Mouse (Mus musculus): Measurements from ENCODE around the gene Mmgt2. TPM values are rescaled to one million over a fixed set of nuclear protein-coding genes. Genes with fewer than 3 reads are reported as not detected.
A peak's percentile ranks its signal among the peaks of the same experiment; 100 is the strongest.

The Mmgt2 gene
- polyA plus RNA-seq, 1 experiment from 2014 or later: 21.6 TPM

DNA sequence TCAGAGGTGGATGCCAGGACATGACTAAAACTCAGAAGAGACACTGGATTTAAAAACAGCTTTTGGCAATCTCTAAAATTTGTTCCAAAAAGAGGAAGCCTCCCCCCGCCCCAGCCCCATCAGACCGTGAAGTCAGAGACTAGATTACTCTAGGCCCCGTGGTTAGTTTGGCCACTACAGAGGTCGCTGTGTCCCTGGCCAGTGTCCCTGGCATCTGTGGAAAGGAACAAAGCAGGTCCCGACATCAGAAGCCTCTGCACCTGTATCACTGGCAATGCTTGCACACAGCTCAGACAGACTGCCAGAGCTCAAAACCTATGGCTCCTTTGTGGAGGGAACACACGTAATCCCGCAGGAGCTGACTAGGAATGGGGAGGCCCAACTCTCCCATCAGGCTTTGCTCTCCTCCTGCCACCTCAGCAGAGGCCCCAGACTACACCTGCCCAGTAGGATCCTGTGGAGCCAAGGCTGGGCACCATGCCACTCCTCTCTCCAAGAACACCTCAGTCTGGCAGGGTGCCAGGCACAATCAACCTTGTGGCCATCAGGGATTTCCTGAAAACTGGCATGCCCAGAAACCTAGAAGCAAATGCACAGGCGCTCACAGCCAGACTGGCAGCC, 5.3 kb upstream of the Mmgt2 start:
- Histone ChIP-seq H3K9ac (replicated peaks; ENCODE audit: low read length) (no peak overlapping the region; the same call in 1 of the 2 replicates), H3K4me2 (ENCODE audit: low read length) (no peak overlapping the region), H3K4me1 (ENCODE audit: control insufficient read depth, insufficient read depth, low read length) (peaks cover 33% of the 10 kb centered on the region), H3K27ac (replicated peaks; ENCODE audit: low read depth, low read length) (0 out of 2 replicates have a peak overlapping the region, but pooled peaks have one; percentile 49), H3K36me3 (ENCODE audit: control insufficient read depth, insufficient read depth, low read length) (no peaks in the 10 kb centered on the region), H3K27me3 (ENCODE audit: control insufficient read depth, insufficient read depth, low read length) (no peaks in the 10 kb centered on the region), H3K9me3 (ENCODE audit: control insufficient read depth, low read length) (no peaks in the 10 kb centered on the region), H3K4me3 (replicated peaks; ENCODE audit: low read depth, low read length) (no peak overlapping the region)
- ATAC-seq (ENCODE audit: low FRiP score, low TSS enrichment) (no peak), DNase-seq (peak; percentile 53)
- 67% methylated on average over 8 of the region's 8 CpGs for WGBS

- 89% methylated on average over 10 of the region's 10 CpGs for WGBS
- ATAC-seq (ENCODE audit: low FRiP score, low TSS enrichment): no peak
Observed at GRCm38 (mm10) chr11:62643681-62644363, 4.6 kb upstream of the Mmgt2 start.

DNA sequence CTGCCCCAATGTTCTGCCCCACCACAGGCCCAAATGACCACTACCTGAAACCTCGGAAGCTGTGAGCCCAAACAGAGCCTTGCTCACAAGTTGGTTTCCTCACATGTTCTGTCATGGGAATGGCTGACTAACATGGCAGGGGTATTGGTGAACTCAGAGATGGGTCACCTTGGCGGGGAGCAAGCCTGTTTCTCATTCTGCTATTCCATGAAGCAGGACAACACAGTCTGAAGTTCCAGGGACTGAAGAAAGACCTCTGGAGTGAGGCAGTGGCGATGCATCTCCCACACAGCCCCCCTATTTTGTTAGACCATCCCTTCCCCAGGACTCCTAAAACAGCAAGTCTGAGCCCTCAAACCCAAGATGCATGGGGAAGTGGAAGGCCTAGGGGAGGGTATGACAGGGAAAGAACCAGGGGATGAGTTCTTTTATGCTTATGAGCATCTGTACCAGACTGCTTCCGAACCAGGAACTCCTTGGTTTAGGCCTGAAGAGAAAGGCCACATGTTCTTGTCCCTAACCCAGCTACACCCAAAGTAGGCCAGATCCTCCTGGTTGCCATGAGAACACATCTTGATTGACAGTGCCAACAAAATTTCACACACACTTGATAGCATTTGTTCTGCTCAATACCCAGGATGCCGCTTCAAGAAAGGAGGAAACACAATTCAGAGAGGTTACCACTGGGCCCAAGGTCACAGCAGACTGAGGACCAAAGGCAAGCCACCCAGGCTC, 3.7 kb upstream of the Mmgt2 start:
- no peak for DNase-seq
- no peaks in the 10 kb centered on the region for H3K9me3 ChIP-seq (ENCODE audit: control insufficient read depth, low read length)
- H3K4me3 ChIP-seq (replicated peaks; ENCODE audit: low read depth, low read length): no peak overlapping the region
- H3K36me3 ChIP-seq (ENCODE audit: control insufficient read depth, insufficient read depth, low read length): no peaks in the 10 kb centered on the region
- peaks cover 38% of the 10 kb centered on the region for H3K4me1 ChIP-seq (ENCODE audit: control insufficient read depth, insufficient read depth, low read length)
- H3K27ac ChIP-seq (replicated peaks; ENCODE audit: low read depth, low read length): no peak overlapping the region
- no peak overlapping the region for H3K4me2 ChIP-seq (ENCODE audit: low read length)
- ATAC-seq (ENCODE audit: low FRiP score, low TSS enrichment): no peak
- 71% methylated on average over 5 of the region's 5 CpGs for WGBS
- no peaks in the 10 kb centered on the region for H3K27me3 ChIP-seq (ENCODE audit: control insufficient read depth, insufficient read depth, low read length)
- no peak overlapping the region for H3K9ac ChIP-seq (replicated peaks; ENCODE audit: low read length)

More at GRCm38 (mm10) chr11:62643681-62644363, 4.6 kb upstream of the Mmgt2 start:
- no peak for DNase-seq
- Histone ChIP-seq H3K27ac (replicated peaks; ENCODE audit: low read depth, low read length) (peak overlapping the region; percentile 49; the same call in 1 of the 2 replicates), H3K9me3 (ENCODE audit: control insufficient read depth, low read length) (no peaks in the 10 kb centered on the region), H3K9ac (replicated peaks; ENCODE audit: low read length) (no peak overlapping the region), H3K27me3 (ENCODE audit: control insufficient read depth, insufficient read depth, low read length) (no peaks in the 10 kb centered on the region), H3K4me3 (replicated peaks; ENCODE audit: low read depth, low read length) (no peak overlapping the region), H3K36me3 (ENCODE audit: control insufficient read depth, insufficient read depth, low read length) (no peaks in the 10 kb centered on the region), H3K4me1 (ENCODE audit: control insufficient read depth, insufficient read depth, low read length) (peaks cover 35% of the 10 kb centered on the region), H3K4me2 (ENCODE audit: low read length) (no peak overlapping the region)

DNA sequence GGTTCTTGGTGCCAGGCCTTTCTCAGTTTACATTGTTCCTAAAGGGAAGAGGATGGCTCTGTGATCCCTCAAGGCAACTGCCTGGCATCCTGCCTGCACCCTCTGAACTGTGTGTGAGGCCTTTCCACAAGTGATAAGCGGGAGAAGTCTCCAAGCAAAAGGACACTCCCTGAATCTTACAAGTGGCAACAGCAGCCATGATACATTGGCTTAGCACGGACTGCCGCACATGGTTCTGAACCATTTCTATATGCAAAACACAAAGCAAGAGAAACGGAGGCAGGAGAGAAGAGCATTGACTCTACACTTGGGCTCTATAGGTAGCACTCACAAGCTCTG, 3.2 kb upstream of the Mmgt2 start:
- Histone ChIP-seq H3K9ac (replicated peaks; ENCODE audit: low read length) (peak overlapping the region; percentile 43), H3K4me3 (replicated peaks; ENCODE audit: low read depth, low read length) (no peak overlapping the region), H3K27me3 (ENCODE audit: control insufficient read depth, insufficient read depth, low read length) (no peaks in the 10 kb centered on the region), H3K4me2 (ENCODE audit: low read length) (peak overlapping the region; percentile 96), H3K36me3 (ENCODE audit: control insufficient read depth, insufficient read depth, low read length) (no peaks in the 10 kb centered on the region), H3K4me1 (ENCODE audit: control insufficient read depth, insufficient read depth, low read length) (peaks cover 38% of the 10 kb centered on the region), H3K27ac (replicated peaks; ENCODE audit: low read depth, low read length) (peak overlapping the region; percentile 5; the same call in 1 of the 2 replicates), H3K9me3 (ENCODE audit: control insufficient read depth, low read length) (no peaks in the 10 kb centered on the region)
- 73% methylated on average over 4 of the region's 4 CpGs for WGBS
- no peak for ATAC-seq (ENCODE audit: low FRiP score, low TSS enrichment)
- DNase-seq: no peak

GRCm38 (mm10) chr11:62645732-62646494, 2.6 kb upstream of the Mmgt2 start:
- peak overlapping the region; percentile 43 for H3K9ac ChIP-seq (replicated peaks; ENCODE audit: low read length)
- H3K27me3 ChIP-seq (ENCODE audit: control insufficient read depth, insufficient read depth, low read length): no peaks in the 10 kb centered on the region
- no peaks in the 10 kb centered on the region for H3K36me3 ChIP-seq (ENCODE audit: control insufficient read depth, insufficient read depth, low read length)
- peak overlapping the region; percentile 5; the same call in 1 of the 2 replicates for H3K27ac ChIP-seq (replicated peaks; ENCODE audit: low read depth, low read length)
- H3K4me3 ChIP-seq (replicated peaks; ENCODE audit: low read depth, low read length): peak overlapping the region; percentile 77
- H3K9me3 ChIP-seq (ENCODE audit: control insufficient read depth, low read length): no peaks in the 10 kb centered on the region
- WGBS: 44% methylated on average over 8 of the region's 8 CpGs
- ATAC-seq (ENCODE audit: low FRiP score, low TSS enrichment) (no peak), DNase-seq (peak; percentile 59)
- H3K4me1 ChIP-seq (ENCODE audit: control insufficient read depth, insufficient read depth, low read length): peaks cover 38% of the 10 kb centered on the region
- H3K4me2 ChIP-seq (ENCODE audit: low read length): peak overlapping the region; percentile 96

DNA sequence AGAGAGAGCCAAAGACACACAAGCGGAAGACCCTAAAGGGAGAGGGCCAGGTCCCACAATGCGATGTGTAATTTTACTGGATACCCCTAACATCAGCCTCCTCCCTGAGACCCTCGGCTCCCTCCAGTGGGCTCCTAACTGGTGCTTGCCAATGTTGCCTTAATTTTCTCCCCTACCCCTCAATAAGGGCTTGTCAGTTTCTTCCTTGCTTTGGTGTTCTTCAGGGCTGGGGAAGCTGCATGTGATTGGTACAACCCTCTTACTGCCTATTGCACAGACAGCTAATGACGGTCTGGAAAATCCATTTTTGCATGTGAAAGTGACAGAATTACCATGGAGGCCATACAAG, 2.0 kb upstream of the Mmgt2 start:
- Histone ChIP-seq H3K9ac (replicated peaks; ENCODE audit: low read length) (peak overlapping the region; percentile 43; the same call in 1 of the 2 replicates), H3K27me3 (ENCODE audit: control insufficient read depth, insufficient read depth, low read length) (no peaks in the 10 kb centered on the region), H3K4me3 (replicated peaks; ENCODE audit: low read depth, low read length) (peak overlapping the region; percentile 77), H3K4me1 (ENCODE audit: control insufficient read depth, insufficient read depth, low read length) (peaks cover 38% of the 10 kb centered on the region), H3K9me3 (ENCODE audit: control insufficient read depth, low read length) (no peaks in the 10 kb centered on the region), H3K4me2 (ENCODE audit: low read length) (peak overlapping the region; percentile 96), H3K27ac (replicated peaks; ENCODE audit: low read depth, low read length) (no peak overlapping the region), H3K36me3 (ENCODE audit: control insufficient read depth, insufficient read depth, low read length) (no peaks in the 10 kb centered on the region)
- WGBS: 34% methylated on average over 4 of the region's 4 CpGs
- DNase-seq (no peak), ATAC-seq (ENCODE audit: low FRiP score, low TSS enrichment) (no peak)

DNA sequence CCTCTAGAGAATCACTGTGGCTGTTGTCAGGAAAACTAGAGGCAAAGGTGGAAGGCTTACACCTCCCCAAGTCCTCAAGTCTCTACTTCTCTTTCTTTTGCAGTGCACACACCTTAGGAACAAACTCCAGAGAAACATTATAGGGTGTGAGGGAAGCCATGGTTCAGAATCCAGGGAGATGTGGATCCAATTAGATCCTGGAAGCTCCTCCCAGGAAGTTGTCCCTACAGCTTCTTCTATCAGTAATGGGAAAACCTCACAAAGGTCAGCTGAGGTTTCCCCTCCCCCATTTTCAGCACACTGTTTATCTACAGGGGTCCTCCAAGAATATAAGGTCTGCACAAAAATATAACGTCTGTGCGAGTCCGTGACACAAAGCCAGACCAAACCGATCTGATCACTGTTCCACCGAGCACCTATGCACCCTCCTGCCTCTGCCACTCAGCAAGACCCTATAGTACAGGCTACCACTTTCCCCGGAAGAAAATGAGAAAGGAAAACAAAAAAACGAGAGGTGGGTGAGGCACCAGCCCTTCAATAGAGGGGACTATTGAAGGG, 1.4 kb upstream of the Mmgt2 start:
- H3K9ac ChIP-seq (replicated peaks; ENCODE audit: low read length): peak overlapping the region; percentile 85; the same call in 1 of the 2 replicates
- ATAC-seq (ENCODE audit: low FRiP score, low TSS enrichment): no peak
- H3K36me3 ChIP-seq (ENCODE audit: control insufficient read depth, insufficient read depth, low read length): no peaks in the 10 kb centered on the region
- H3K4me2 ChIP-seq (ENCODE audit: low read length): peak overlapping the region; percentile 96
- peak overlapping the region; percentile 77 for H3K4me3 ChIP-seq (replicated peaks; ENCODE audit: low read depth, low read length)
- WGBS: 55% methylated on average over 7 of the region's 7 CpGs
- H3K4me1 ChIP-seq (ENCODE audit: control insufficient read depth, insufficient read depth, low read length): peaks cover 38% of the 10 kb centered on the region
- no peaks in the 10 kb centered on the region for H3K9me3 ChIP-seq (ENCODE audit: control insufficient read depth, low read length)
- DNase-seq: no peak
- H3K27ac ChIP-seq (replicated peaks; ENCODE audit: low read depth, low read length): no peak overlapping the region
- H3K27me3 ChIP-seq (ENCODE audit: control insufficient read depth, insufficient read depth, low read length): no peaks in the 10 kb centered on the region

All from midbrain, embryonic 14.5 days (tissue).